Mouse (Mus musculus): ENCODE results near the gene Tmem223.

DNA sequence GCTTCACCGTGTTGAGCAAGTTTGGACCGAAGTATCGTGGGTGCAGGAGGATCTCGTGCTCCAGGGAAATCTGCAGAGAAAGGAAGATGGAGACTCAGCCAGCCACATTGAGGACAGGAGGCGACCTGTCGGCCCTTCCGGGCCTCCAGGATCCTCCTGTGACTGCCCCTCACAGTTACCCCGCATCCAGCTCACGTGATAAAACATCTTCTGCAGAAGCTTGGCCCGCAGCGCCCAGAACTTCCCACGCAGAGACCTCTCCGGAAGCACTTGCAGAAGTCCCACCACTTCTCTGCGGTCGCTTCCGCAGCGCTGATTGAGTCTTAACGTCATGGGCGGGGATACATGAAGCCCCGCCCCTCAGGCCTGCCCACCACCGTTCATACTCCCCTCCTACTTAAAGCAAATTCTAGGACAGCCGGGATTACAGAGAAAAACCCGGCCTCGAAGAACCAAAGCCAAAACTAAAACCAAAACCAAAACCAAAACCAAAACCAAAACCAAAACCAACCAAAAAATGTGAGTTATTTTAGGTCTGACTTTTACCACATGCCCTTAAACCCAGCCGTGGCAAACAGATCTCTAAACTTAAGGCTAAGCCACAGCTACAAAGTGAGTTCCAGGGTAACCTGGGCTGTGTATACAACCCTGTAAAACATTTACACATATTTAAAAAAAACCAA, 27.6 kb downstream of the Tmem223 start, which contains the start of gene Polr2g:
- TF ChIP-seq POLR2A (IDR thresholded peaks at IDR 0.05; ENCODE audit: insufficient read length, low read depth) (peak; percentile 74), E2F4 (IDR thresholded peaks at IDR 0.05; ENCODE audit: insufficient read depth) (no peak), MYOG (IDR thresholded peaks at IDR 0.05; ENCODE audit: control insufficient read depth in 1 of 3, insufficient read depth in 1 of 3, insufficient read length in 2 of 3, low read depth in 2 of 3) (no peak)
